Mouse (Mus musculus) lung, embryonic 16.5 days (tissue): ENCODE results near the gene Habp2. TPM values are rescaled to one million over a fixed set of nuclear protein-coding genes. Genes with fewer than 3 reads are reported as not detected.

Experiments used
- ATAC-seq: fragments of 200-750 bp; cut with Nextera tagmentation; 2 replicates; pipeline ENCODE4 v1.8.0; 2017; ENCODE audit warnings: low read depth, mild to moderate bottlenecking, moderate library complexity
- H3K27ac ChIP-seq: fragments of 300-500 bp; sonication (generic); 2 replicates; pipeline ENCODE4 v1.5.1; 2014; ENCODE audit warnings: mild to moderate bottlenecking, control low read depth, low read length
- H3K27me3 ChIP-seq: fragments of 300-500 bp; sonication (generic); 2 replicates; pipeline ENCODE4 v1.6.1; 2014; ENCODE audit warnings: low read depth, low read length, mixed read lengths; ENCODE audit not compliant: control insufficient read depth, insufficient read depth
- H3K36me3 ChIP-seq: fragments of 300-500 bp; sonication (generic); 2 replicates; pipeline ENCODE4 v1.6.1; 2014; ENCODE audit warnings: low read length; ENCODE audit not compliant: control insufficient read depth, insufficient read depth
- H3K4me1 ChIP-seq: fragments of 300-500 bp; sonication (generic); replicated peaks from 2 replicates; pipeline ENCODE4 v1.6.1; 2014; ENCODE audit warnings: low read length, mixed read lengths; ENCODE audit not compliant: control insufficient read depth, insufficient read depth
- H3K4me2 ChIP-seq: fragments of 300-500 bp; sonication (generic); 2 replicates; pipeline ENCODE4 v1.6.1; 2014; ENCODE audit warnings: low read depth, low read length, control low read depth
- H3K4me3 ChIP-seq: fragments of 300-500 bp; sonication (generic); 2 replicates; pipeline ENCODE4 v1.5.1; 2014; ENCODE audit warnings: mild to moderate bottlenecking, low read length, control low read depth
- H3K9ac ChIP-seq: fragments of 300-500 bp; sonication (generic); 2 replicates; pipeline ENCODE4 v1.6.1; 2014; ENCODE audit warnings: low read length, control low read depth
- H3K9me3 ChIP-seq: fragments of 300-500 bp; sonication (generic); 2 replicates; pipeline ENCODE4 v1.6.1; 2016; ENCODE audit warnings: low read length; ENCODE audit not compliant: control insufficient read depth
- WGBS: fragments of 180-500 bp; shearing (Covaris S2); extraction: QIAGEN DNeasy Blood & Tissue Kit; methylation state at CpG from one replicate; pipeline ENCODE4 v1.1.7; 2014; 5-methylcytosine and 5-hydroxymethylcytosine counted together
- polyA plus RNA-seq: library from polyadenylated mRNA; unstranded; fragments of >200 nt; fragmentation: Nextera tagmentation; extraction: Ambion mirVana; gene quantifications from 2 replicates; pipeline ENCODE4 v1.2.1, GENCODE M21; 2015

The Habp2 gene
- polyA plus RNA-seq, 1 experiment from 2014 or later = 2.6 TPM

GRCm38 (mm10) chr19:56288436-56288835 lies 1.5 kb downstream of the Habp2 start:
- WGBS = 67% methylated on average over 4 of the region's 4 CpGs

GRCm38 (mm10) chr19:56289642-56290041 lies 2.7 kb downstream of the Habp2 start:
- H3K36me3 ChIP-seq = no peaks in the 10 kb centered on the region
- H3K4me1 ChIP-seq = peaks cover 8% of the 10 kb centered on the region
- no peak overlapping the region for H3K4me2 ChIP-seq
- no peak overlapping the region for H3K27ac ChIP-seq
- no peaks in the 10 kb centered on the region for H3K27me3 ChIP-seq
- ATAC-seq = no peak
- 78% methylated on average over 8 of the region's 8 CpGs for WGBS
- no peak overlapping the region for H3K9ac ChIP-seq
- no peak overlapping the region for H3K4me3 ChIP-seq
- no peaks in the 10 kb centered on the region for H3K9me3 ChIP-seq

More at GRCm38 (mm10) chr19:56288436-56288835, 1.5 kb downstream of the Habp2 start:
- Histone ChIP-seq H3K4me3 (no peak overlapping the region), H3K9ac (no peak overlapping the region), H3K4me2 (no peak overlapping the region), H3K27ac (no peak overlapping the region), H3K4me1 (peaks cover 6% of the 10 kb centered on the region), H3K9me3 (no peaks in the 10 kb centered on the region), H3K27me3 (no peaks in the 10 kb centered on the region), H3K36me3 (no peaks in the 10 kb centered on the region)
- ATAC-seq = no peak

GRCm38 (mm10) chr19:56291898-56292297 lies 5.0 kb downstream of the Habp2 start:
- peak; percentile 76 for ATAC-seq
- H3K9ac ChIP-seq = no peak overlapping the region
- H3K27ac ChIP-seq = no peak overlapping the region
- H3K4me3 ChIP-seq = no peak overlapping the region
- no peaks in the 10 kb centered on the region for H3K27me3 ChIP-seq
- no peaks in the 10 kb centered on the region for H3K9me3 ChIP-seq
- H3K4me2 ChIP-seq = no peak overlapping the region
- no peaks in the 10 kb centered on the region for H3K36me3 ChIP-seq
- 21% methylated on average over 6 of the region's 6 CpGs for WGBS
- peaks cover 12% of the 10 kb centered on the region for H3K4me1 ChIP-seq

- Histone ChIP-seq H3K4me2 (no peak overlapping the region), H3K4me1 (peaks cover 12% of the 10 kb centered on the region), H3K27me3 (no peaks in the 10 kb centered on the region), H3K36me3 (no peaks in the 10 kb centered on the region), H3K9ac (no peak overlapping the region), H3K27ac (no peak overlapping the region), H3K4me3 (no peak overlapping the region), H3K9me3 (no peaks in the 10 kb centered on the region)
- peak; percentile 7; the same call in 1 of the 2 replicates for ATAC-seq
- 66% methylated on average over 9 of the region's 9 CpGs for WGBS
Observed at GRCm38 (mm10) chr19:56292335-56292734, 5.4 kb downstream of the Habp2 start.

- WGBS = 21% methylated on average over 7 of the region's 7 CpGs
- Histone ChIP-seq H3K4me2 (peak overlapping the region; percentile 32; the same call in 1 of the 2 replicates), H3K9me3 (no peaks in the 10 kb centered on the region)
Observed at GRCm38 (mm10) chr19:56294654-56295399, 7.9 kb downstream of the Habp2 start.

GRCm38 (mm10) chr19:56296668-56297067 lies 9.7 kb downstream of the Habp2 start:
- H3K9ac ChIP-seq = no peak overlapping the region
- no peak overlapping the region for H3K27ac ChIP-seq
- no peak overlapping the region for H3K4me3 ChIP-seq
- ATAC-seq = no peak
- no peak overlapping the region for H3K4me2 ChIP-seq
- 66% methylated on average over 9 of the region's 9 CpGs for WGBS
- no peaks in the 10 kb centered on the region for H3K36me3 ChIP-seq
- H3K9me3 ChIP-seq = no peaks in the 10 kb centered on the region
- H3K27me3 ChIP-seq = no peaks in the 10 kb centered on the region
- peaks cover 12% of the 10 kb centered on the region for H3K4me1 ChIP-seq

More at GRCm38 (mm10) chr19:56294654-56295399, 7.9 kb downstream of the Habp2 start:
- Histone ChIP-seq H3K36me3 (no peaks in the 10 kb centered on the region), H3K27me3 (no peaks in the 10 kb centered on the region), H3K27ac (no peak overlapping the region), H3K9ac (no peak overlapping the region), H3K4me1 (peaks cover 12% of the 10 kb centered on the region), H3K4me3 (no peak overlapping the region)
- peak; percentile 85 for ATAC-seq

- no peaks in the 10 kb centered on the region for H3K36me3 ChIP-seq
- no peaks in the 10 kb centered on the region for H3K9me3 ChIP-seq
- H3K4me3 ChIP-seq = no peak overlapping the region
- H3K9ac ChIP-seq = no peak overlapping the region
- H3K27me3 ChIP-seq = no peaks in the 10 kb centered on the region
- no peak overlapping the region for H3K4me2 ChIP-seq
- peaks cover 6% of the 10 kb centered on the region for H3K4me1 ChIP-seq
- no peak overlapping the region for H3K27ac ChIP-seq
- 58% methylated on average over 3 of the region's 3 CpGs for WGBS
- no peak for ATAC-seq
Observed at GRCm38 (mm10) chr19:56297264-56297663, 10.3 kb downstream of the Habp2 start.

- Histone ChIP-seq H3K4me3 (no peak overlapping the region), H3K27me3 (no peaks in the 10 kb centered on the region), H3K4me2 (no peak overlapping the region), H3K27ac (no peak overlapping the region), H3K36me3 (no peaks in the 10 kb centered on the region), H3K4me1 (no peaks in the 10 kb centered on the region), H3K9me3 (no peaks in the 10 kb centered on the region), H3K9ac (no peak overlapping the region)
- no peak for ATAC-seq
- 48% methylated on average over 11 of the region's 11 CpGs for WGBS
Observed at GRCm38 (mm10) chr19:56300835-56301234, 13.9 kb downstream of the Habp2 start.

- no peak for ATAC-seq
- Histone ChIP-seq H3K27ac (no peak overlapping the region), H3K9me3 (no peaks in the 10 kb centered on the region), H3K27me3 (no peaks in the 10 kb centered on the region), H3K4me3 (no peak overlapping the region), H3K4me1 (peaks cover 3% of the 10 kb centered on the region; the same call in 1 of the 2 replicates), H3K36me3 (no peaks in the 10 kb centered on the region), H3K4me2 (no peak overlapping the region), H3K9ac (no peak overlapping the region)
- WGBS = 66% methylated on average over 3 of the region's 3 CpGs
Observed at GRCm38 (mm10) chr19:56316531-56316930, 29.6 kb downstream of the Habp2 start.
